Mouse (Mus musculus) ES-E14 (cell line): Measurements from ENCODE around the gene Poln.

Experiments used
- CHD2 ChIP-seq: IDR thresholded peaks from 2 replicates; pipeline ENCODE4 v1.6.1; 2014; ENCODE audit warnings: mild to moderate bottlenecking, low read depth, low read length, inconsistent platforms
- HCFC1 ChIP-seq: IDR thresholded peaks from 2 replicates; pipeline ENCODE4 v1.6.1; 2012; ENCODE audit warnings: low read length, inconsistent platforms, borderline replicate concordance; ENCODE audit not compliant: insufficient read depth
- MAFK ChIP-seq: IDR thresholded peaks from 2 replicates; pipeline ENCODE4 v1.6.1; 2014; ENCODE audit warnings: mild to moderate bottlenecking, low read depth, low read length, inconsistent platforms; ENCODE audit not compliant: insufficient read depth
- ZNF384 ChIP-seq: IDR thresholded peaks from 2 replicates; pipeline ENCODE4 v1.6.1; 2012; ENCODE audit warnings: low read depth, low read length, inconsistent platforms

DNA sequence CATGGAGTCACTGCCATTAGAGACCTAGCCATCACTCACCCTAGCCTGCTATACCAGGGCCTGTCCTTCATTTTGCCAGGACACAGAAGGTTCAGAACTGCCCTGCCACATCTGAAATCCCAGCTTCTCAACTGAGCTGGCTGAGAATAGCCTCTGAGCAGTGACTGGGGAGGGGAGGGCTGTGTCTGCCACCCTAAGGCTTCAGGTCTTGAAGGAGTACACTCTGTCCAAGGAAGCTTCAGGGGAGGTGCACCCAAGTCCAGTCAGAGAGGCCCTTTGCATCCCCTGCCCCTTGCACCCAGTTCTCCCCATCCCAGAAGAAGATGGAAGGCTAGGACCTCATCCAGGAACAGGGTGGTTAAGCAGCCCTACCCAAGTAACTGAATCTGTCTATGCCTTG, 16.5 kb upstream of the Poln start:
- TF ChIP-seq CHD2 (no peak), MAFK (no peak), HCFC1 (no peak), ZNF384 (no peak)
